Mouse (Mus musculus) heart, postnatal 14 days (tissue): ENCODE measurements around the gene Otub2. TPM values are rescaled to one million over a fixed set of nuclear protein-coding genes. Genes with fewer than 3 reads are reported as not detected.

Experiments used
- DNase-seq, 2 experiments: peaks; one replicate each; pipeline ENCODE4 v3.0.0; 2021 to 2022
- intact Hi-C: fragments of 180-260 bp; cut with DNase I; formaldehyde crosslinking; loops from one replicate; pipeline ENCODE4 v1.15.1; 2025
- total RNA-seq, 2 experiments: library from RNA; stranded (reverse); gene quantifications; 2 replicates each; pipeline ENCODE4 v1.2.3; 2021

Gene Otub2
- total RNA-seq, 2 experiments from 2014 or later = 3.6 to 4.0 TPM

DNA sequence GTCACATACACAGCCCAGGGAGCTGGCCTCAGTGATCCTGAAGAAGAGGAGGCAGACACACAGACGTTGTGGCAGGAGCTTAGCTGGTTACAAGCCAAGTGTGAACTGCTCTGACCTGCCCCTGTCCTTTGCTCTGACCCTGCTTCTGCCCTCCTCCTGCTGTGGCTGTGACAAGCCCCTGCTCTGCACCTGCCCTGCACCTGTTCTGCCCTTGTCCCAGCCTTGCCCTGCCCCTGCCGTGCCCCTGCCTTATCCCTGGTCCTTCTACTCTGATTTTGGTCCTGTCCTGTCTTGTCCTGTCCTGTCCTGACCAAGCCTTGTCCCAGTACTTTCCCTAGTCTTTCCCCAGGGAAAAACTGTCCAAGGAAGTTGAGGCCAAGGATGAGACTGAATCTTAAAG is 19.7 kb upstream of the Otub2 start:
- no peak for DNase-seq
- intact Hi-C loops = loop anchor here (2.0 kb wide), 1 partner anchor 20 kb away; no protein-coding TSS in a partner anchor

DNA sequence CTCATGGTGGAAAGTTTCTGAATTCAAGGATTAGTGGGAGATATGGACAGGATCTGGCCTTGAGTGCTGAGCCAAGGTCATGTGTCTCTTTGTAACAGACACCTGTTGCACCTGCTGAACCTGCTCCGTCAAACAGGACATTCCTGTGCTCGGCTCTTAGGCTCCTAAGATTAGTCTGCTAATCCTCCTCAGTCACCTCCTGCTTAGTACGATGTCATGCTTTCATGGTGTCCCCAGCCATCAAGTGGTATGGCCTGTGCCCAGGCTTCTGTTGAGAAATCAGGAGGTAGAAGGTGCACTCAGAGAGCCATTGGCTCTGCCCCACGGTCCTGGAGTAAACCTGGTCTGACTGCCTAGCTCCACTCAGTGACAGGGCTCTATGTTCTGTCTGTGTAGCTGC is 17.6 kb upstream of the Otub2 start:
- intact Hi-C loops = loop anchor here (5.0 kb wide), 1 partner anchor 229 kb away; no protein-coding TSS in a partner anchor
- no peak for DNase-seq

DNA sequence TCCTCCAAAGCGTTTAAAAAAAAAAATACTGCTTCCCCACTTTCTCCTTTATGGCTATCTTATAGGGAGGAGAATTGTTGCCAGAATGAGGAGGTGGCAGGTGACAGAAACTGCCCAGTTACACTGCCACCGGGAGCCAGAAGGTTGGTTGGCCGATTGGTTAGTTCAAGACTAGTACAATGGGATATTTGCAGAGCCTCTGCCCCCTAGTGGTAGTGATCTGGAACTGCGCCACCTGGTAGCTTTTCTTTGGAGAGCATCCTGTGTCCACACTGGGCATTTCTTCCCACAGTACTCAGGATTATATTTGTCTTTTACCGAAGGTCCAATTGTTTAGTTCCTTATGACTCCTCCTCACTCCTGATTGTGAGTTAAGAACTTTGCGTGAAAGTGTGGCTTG is 16.8 kb upstream of the Otub2 start:
- intact Hi-C loops = loop anchor here (5.0 kb wide), 1 partner anchor 229 kb away; no protein-coding TSS in a partner anchor
- DNase-seq = peak; percentile 51 to 75

DNA sequence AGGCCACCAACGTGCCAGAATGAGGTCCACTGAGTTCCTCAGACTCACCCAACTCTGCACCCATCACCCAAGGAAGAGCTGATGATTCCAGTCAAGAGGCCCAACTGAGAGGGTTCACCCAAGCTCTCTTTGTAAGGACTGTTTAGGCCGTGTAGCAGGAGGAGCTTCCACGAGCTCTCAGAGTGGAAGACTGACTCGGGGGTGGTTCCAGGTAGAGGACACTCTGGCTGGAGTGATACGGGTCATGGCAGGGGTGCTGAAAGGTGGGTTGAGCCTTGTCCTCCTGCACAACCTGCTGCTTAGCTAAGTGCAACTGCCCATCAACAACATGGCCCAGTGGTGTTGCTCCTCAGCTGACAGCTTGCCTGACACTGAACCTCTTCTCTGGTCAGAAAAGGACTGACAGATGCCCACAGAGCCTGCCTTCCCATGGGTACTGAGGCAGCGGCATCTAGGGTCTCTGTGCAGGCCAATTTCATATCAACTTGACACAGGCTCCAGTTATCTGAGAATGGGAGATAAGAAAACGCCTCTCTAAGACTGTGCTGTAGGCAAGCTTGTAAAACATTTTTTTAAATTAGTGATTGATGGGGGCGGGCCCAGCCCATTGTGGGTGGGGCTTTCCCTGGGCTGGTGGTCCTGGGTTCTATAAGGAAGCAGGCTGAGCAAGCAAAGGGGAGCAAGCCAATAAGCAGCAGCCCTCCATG is 14.8 kb upstream of the Otub2 start:
- intact Hi-C loops = loop anchor here (5.0 kb wide), 1 partner anchor 231 kb away; no protein-coding TSS in a partner anchor
- no peak for DNase-seq

GRCm38 (mm10) chr12:103376124-103376523 is 12.4 kb upstream of the Otub2 start:
- intact Hi-C loops = no loop called here
- DNase-seq = no peak

GRCm38 (mm10) chr12:103376774-103377173 is 11.7 kb upstream of the Otub2 start:
- DNase-seq = no peak
- intact Hi-C loops = no loop called here

GRCm38 (mm10) chr12:103380226-103380625 is 8.3 kb upstream of the Otub2 start:
- DNase-seq = no peak
- intact Hi-C loops = no loop called here

GRCm38 (mm10) chr12:103389348-103389727 is 856 bp downstream of the Otub2 start:
- DNase-seq = no peak
- intact Hi-C loops = no loop called here

DNA sequence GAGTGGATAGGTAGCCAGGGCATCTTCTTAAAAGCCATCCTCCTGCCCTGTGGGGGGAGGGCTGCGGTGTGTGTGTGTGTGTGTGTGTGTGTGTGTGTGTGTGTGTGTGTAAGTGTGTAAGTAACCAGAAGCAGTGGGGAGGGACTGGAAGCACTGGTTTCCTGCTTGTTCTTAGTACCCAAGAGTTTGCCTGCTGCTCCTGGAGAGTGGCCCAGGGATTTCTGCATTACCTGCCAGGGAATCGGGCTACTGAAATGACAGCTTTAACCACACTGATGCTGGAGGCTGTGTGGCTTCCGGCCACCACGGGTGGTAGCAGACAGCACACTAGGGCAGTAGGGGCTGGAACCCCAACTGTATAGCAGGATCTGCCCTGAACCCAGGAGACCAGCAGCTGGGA is 1.5 kb downstream of the Otub2 start:
- intact Hi-C loops = no loop called here
- no peak for DNase-seq

DNA sequence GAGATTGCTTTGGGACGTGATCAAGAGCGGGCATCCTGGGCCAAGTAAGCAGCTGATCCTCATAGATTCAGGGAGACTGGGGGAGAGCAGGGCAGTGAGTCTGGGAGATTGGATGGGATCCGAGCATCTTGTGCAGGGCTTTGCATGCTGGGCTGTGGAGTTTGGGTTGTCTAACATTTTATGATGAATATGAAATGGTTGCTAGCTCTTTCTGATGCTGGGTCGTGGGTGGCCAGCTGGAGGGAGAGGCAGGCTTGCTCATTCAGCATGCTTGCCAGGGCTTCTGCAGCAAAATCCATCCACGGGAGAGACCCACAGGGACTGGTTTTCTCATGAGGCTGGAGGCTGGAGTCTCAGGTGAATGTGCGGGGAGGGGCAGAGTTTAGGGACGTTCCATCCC is 2.6 kb downstream of the Otub2 start:
- intact Hi-C loops = no loop called here
- DNase-seq = no peak

DNA sequence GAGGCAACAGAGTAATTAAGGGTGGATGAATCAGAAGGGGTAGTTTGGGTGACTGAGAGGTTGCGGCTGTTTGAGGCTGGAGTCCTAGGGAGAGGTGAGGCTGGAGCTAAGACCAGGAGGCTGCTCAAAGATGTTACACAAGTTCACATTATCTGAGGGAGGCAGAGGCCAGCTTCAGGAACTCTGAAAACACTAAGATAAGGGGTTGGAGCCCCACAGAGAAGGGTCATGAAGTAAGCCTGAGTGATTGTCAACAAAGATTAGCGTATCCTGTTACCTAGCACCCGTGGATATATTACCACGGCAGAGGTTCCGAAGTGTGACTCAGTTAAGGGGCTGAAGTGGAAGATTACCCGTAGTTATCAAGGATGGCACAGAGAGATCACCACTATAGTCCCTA is 5.0 kb downstream of the Otub2 start:
- intact Hi-C loops = no loop called here
- DNase-seq = no peak

DNA sequence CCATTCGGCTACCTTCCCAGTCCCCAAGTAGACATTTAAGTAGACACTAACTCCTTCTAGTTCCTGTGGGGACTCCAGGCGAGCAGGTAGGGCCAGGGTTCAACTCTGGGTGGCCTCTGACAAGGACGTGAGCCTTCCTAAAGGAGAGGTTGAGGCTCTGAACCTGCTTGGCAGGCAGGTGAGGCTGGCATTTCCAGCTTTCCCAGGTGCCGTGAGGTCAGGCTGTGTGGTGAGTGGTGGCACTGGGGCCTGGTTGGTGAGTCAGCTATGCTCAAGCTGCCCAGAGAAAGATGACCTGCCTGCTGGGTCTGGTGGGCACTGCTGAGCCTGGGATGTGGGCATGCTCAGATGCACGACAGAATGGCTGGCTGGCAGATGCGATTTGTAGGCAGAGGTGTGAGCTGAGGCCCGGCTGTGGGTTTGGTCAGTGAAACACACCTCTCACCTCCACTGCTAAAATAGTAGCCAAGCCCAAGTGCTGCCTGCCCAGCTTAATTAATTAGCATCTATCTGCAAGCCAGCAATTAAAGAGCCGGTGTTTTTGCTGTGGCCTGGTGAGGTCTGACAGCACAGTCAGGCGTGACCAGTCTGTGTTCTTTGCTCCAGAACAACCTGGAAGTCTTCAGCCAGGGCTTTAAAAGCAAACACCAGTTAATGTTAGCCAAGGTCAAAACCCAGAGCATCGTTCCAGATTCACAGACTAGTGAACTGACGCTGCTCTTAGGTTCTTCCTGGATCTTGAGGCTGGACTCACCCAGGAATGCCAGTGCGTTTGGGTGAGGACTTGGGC is 7.2 kb downstream of the Otub2 start:
- intact Hi-C loops = no loop called here
- DNase-seq = no peak

GRCm38 (mm10) chr12:103396751-103397150 is 8.3 kb downstream of the Otub2 start:
- intact Hi-C loops = no loop called here
- DNase-seq = no peak

- intact Hi-C loops = no loop called here
Measured at GRCm38 (mm10) chr12:103404131-103404530, 15.6 kb downstream of the Otub2 start.

DNA sequence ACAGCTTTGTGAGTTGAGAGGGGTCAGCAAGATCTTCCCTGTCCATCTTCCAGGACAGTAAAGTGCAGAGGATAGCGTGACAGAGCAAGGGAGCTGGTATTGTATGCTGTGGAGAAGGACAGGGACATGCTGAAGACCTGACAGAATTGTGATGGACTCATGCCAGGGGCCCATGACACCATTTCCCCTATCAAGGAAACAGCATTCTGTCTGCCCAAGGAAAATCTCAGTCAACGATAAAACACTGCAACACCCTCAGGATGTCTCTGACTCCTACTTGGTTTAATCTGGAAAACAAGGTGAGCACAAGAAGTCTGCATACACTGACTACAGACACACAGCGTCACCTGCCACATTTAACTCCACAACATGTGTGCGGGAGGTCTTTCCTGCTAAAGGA is 19.2 kb downstream of the Otub2 start, which contains the start of gene 9330161L09Rik:
Gene 9330161L09Rik (minus strand): TSS at position 101 of the 400 bp plus-strand sequence.
- no peak for DNase-seq
- intact Hi-C loops = no loop called here

More at GRCm38 (mm10) chr12:103404131-103404530, 15.6 kb downstream of the Otub2 start:
- no peak for DNase-seq

DNA sequence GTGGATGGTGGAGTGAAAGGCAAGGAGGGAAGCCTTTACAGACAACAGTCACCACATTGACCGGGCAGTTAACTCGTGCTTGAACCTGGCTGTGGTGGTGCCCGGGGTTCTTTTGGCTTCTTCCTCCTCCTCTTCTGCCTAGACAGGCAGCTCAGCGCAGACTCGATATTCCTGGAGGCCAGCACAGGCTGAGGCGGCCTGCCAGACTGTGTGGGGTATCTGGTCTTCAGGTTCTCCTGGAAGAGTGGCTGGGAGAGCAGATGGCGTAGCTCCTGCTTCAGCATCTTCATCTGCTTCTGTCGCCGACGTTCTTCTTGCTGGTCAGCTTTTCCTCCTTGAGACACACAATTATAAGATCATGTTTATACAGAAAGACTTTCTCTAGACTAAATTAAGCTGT is 19.7 kb downstream of the Otub2 start:
- intact Hi-C loops = no loop called here
- no peak for DNase-seq

- intact Hi-C loops = loop anchor here (10.0 kb wide), 1 partner anchor 220 kb away; no protein-coding TSS in a partner anchor
- no peak for DNase-seq
Measured at GRCm38 (mm10) chr12:103425016-103425728, 36.7 kb downstream of the Otub2 start.

- peak; percentile 96 to 98 for DNase-seq
- intact Hi-C loops = loop anchor here (1.0 to 10.0 kb wide), 2 partner anchors 66 to 219 kb away; no protein-coding TSS in a partner anchor
Measured at GRCm38 (mm10) chr12:103425729-103426470, 37.4 kb downstream of the Otub2 start, which contains the start of gene Ddx24. TSS of gene Ddx24 (minus strand) at chr12:103425830.

DNA sequence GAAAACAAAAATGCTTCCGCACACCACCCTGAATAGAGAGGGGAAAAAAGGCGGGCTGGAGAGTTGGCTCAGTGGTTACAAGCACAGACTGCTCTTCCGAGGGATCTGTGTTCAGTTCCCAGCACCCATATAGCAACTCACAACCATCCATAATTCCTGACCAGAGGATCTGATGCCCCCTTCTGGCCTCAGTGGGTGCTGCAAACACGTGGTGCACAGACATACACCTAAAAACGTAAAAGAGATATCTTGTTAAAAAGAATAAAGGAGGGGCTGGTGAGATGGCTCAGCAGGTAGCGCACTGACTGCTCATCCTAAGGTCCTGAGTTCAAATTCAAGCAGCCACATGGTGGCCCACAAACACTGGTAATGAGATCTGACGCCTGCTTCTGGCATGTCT is 38.2 kb downstream of the Otub2 start:
- DNase-seq = no peak
- intact Hi-C loops = loop anchor here (1.0 to 10.0 kb wide), 2 partner anchors 66 to 218 kb away; no protein-coding TSS in a partner anchor

- peak in 1 of 2 experiments; percentile 7 for DNase-seq
- intact Hi-C loops = no loop called here
Measured at GRCm38 (mm10) chr12:103433430-103433829, 44.9 kb downstream of the Otub2 start.
